ENCODE assay signal across 8 mouse cellular contexts in genomic region chr6:147092136-147092535, GRCm38 (mm10). TPM values are rescaled to one million over a fixed set of nuclear protein-coding genes. Genes with fewer than 3 reads are reported as not detected.
A peak's percentile ranks its signal among the peaks of the same experiment; 100 is the strongest.
DNase-seq lines count a peak whose midpoint lies in the region; ATAC-seq and TF ChIP-seq lines count a peak whose summit lies in the region.

No protein-coding gene starts in this region.

- intact Hi-C loops in gastrocnemius, adult 2 months (cut with DNase I): loop anchor here (10.0 kb wide), 1 partner anchor 257 kb away; no protein-coding TSS in a partner anchor
- intact Hi-C loops in left cerebral cortex, postnatal 14 days (cut with DNase I): no loop called here

- DNase-seq in ovary, postnatal 10 days (ENCODE audit: low spot score): peak; percentile 21
- DNase-seq in ovary, adult 18-20 months (ENCODE audit: low spot score): no peak
- DNase-seq in gastrocnemius, adult 2 months: peak; percentile 84
- peak; percentile 30 to 37 for DNase-seq in left cerebral cortex, postnatal 14 days (ENCODE audit: low spot score in 2 of 2)

- peak; percentile 19 for ATAC-seq in common myeloid progenitor, adult 5-6 weeks (replicated peaks; ENCODE audit: low read depth, poor library complexity, severe bottlenecking)
- ATAC-seq in hindbrain, embryonic 15.5 days (ENCODE audit: low FRiP score, low read depth): peak; percentile 6; the same call in 1 of the 2 replicates
- peak; percentile 46 for ATAC-seq in megakaryocyte-erythroid progenitor cell, adult 5-6 weeks (replicated peaks; ENCODE audit: low FRiP score, low TSS enrichment, poor library complexity, severe bottlenecking)
- 0 out of 2 replicates have a peak, but pooled peaks have one; percentile 2 for ATAC-seq in stomach, embryonic 14.5 days (ENCODE audit: insufficient number of reproducible peaks, insufficient read depth, low FRiP score, low read depth)

- WGBS in hindbrain, embryonic 15.5 days: 0% methylated on average over 15 of the region's 15 CpGs
- WGBS in stomach, embryonic 14.5 days: 3% methylated on average over 15 of the region's 15 CpGs

- peak overlapping the region; percentile 97 for H3K4me2 ChIP-seq in hindbrain, embryonic 15.5 days
- peak overlapping the region; percentile 97 for H3K4me2 ChIP-seq in stomach, embryonic 14.5 days (replicated peaks; ENCODE audit: low read depth, low read length)

- H3K9ac ChIP-seq in hindbrain, embryonic 15.5 days: peak overlapping the region; percentile 93
- H3K9ac ChIP-seq in stomach, embryonic 14.5 days (replicated peaks; ENCODE audit: low read depth, low read length): peak overlapping the region; percentile 87

- peaks cover 35% of the 10 kb centered on the region for H3K4me1 ChIP-seq in hindbrain, embryonic 15.5 days (replicated peaks)
- peaks cover 17% of the 10 kb centered on the region for H3K4me1 ChIP-seq in stomach, embryonic 14.5 days (ENCODE audit: control insufficient read depth, insufficient read depth, low read length)

- no peaks in the 10 kb centered on the region for H3K27me3 ChIP-seq in hindbrain, embryonic 15.5 days
- H3K27me3 ChIP-seq in stomach, embryonic 14.5 days (ENCODE audit: control insufficient read depth, insufficient read depth, low read length): no peaks in the 10 kb centered on the region

- peak overlapping the region; percentile 96 for H3K4me3 ChIP-seq in gastrocnemius, adult 2 months
- H3K4me3 ChIP-seq in hindbrain, embryonic 15.5 days: peak overlapping the region; percentile 88
- H3K4me3 ChIP-seq in stomach, embryonic 14.5 days (ENCODE audit: low read depth, low read length): peak overlapping the region; percentile 75

- TF ChIP-seq CTCF in gastrocnemius, adult 2 months (IDR thresholded peaks at IDR 0.05): no peak

- H3K9me3 ChIP-seq in hindbrain, embryonic 15.5 days: no peaks in the 10 kb centered on the region
- no peaks in the 10 kb centered on the region for H3K9me3 ChIP-seq in stomach, embryonic 14.5 days (ENCODE audit: control insufficient read depth, low read depth, low read length)

- H3K27ac ChIP-seq in gastrocnemius, adult 2 months: peak overlapping the region; percentile 91
- peak overlapping the region; percentile 95 for H3K27ac ChIP-seq in hindbrain, embryonic 15.5 days (replicated peaks)
- H3K27ac ChIP-seq in stomach, embryonic 14.5 days (ENCODE audit: low read length): no peak overlapping the region; the same call in 1 of the 2 replicates

- no peaks in the 10 kb centered on the region for H3K36me3 ChIP-seq in hindbrain, embryonic 15.5 days
- no peaks in the 10 kb centered on the region; the same call in 1 of the 2 replicates for H3K36me3 ChIP-seq in stomach, embryonic 14.5 days (ENCODE audit: control insufficient read depth, insufficient read depth, low read length)

RNA-seq across cellular contexts. Expression of gene Klhl42, which starts 1.0 kb away (rescaled TPM):
- 7.8 and 9.9 TPM in 2 replicates for total RNA-seq in common myeloid progenitor, adult 5-6 weeks (2017)
- 1 to 10 TPM; 1.7 to 2.2 TPM for total RNA-seq in gastrocnemius, adult 2 months (2021)
- 7.6 and 8.7 TPM in 2 replicates for polyA plus RNA-seq in hindbrain, embryonic 15.5 days (2015; fragmentation: Nextera tagmentation; extraction: Ambion mirVana)
- 10 to 100 TPM; 22.9 to 23.8 TPM for total RNA-seq in left cerebral cortex, postnatal 14 days (2021)
- 11.2 and 12.9 TPM in 2 replicates for total RNA-seq in megakaryocyte-erythroid progenitor cell, adult 5-6 weeks (2014; fragmentation: Nextera tagmentation)
- total RNA-seq in megakaryocyte-erythroid progenitor cell, adult 5-6 weeks (2017): 7.3 and 9.1 TPM in 2 replicates
- polyA plus RNA-seq in stomach, embryonic 14.5 days (2014; fragmentation: Nextera tagmentation; extraction: Ambion mirVana): 11.1 and 13.2 TPM in 2 replicates

RNA-seq across cellular contexts. Expression of gene Mansc4, which starts 5.3 kb away (rescaled TPM):
- not detected in 2 replicates for total RNA-seq in common myeloid progenitor, adult 5-6 weeks (2017)
- total RNA-seq in gastrocnemius, adult 2 months (2021): not detected
- polyA plus RNA-seq in hindbrain, embryonic 15.5 days (2015; fragmentation: Nextera tagmentation; extraction: Ambion mirVana): 0.85 and 1.5 TPM in 2 replicates
- total RNA-seq in left cerebral cortex, postnatal 14 days (2021): under 1 TPM; 0.53 to 0.70 TPM
- total RNA-seq in megakaryocyte-erythroid progenitor cell, adult 5-6 weeks (2014; fragmentation: Nextera tagmentation): not detected in 2 replicates
- total RNA-seq in megakaryocyte-erythroid progenitor cell, adult 5-6 weeks (2017): not detected in 2 replicates
- 4.4 and 5.0 TPM in 2 replicates for polyA plus RNA-seq in stomach, embryonic 14.5 days (2014; fragmentation: Nextera tagmentation; extraction: Ambion mirVana)

RNA-seq across cellular contexts. Expression of gene Mrps35, which starts 49.6 kb away (rescaled TPM):
- total RNA-seq in common myeloid progenitor, adult 5-6 weeks (2017): 66.5 and 103 TPM in 2 replicates
- total RNA-seq in gastrocnemius, adult 2 months (2021): 10 to 100 TPM; 37.4 to 52.4 TPM
- 63.8 and 75.4 TPM in 2 replicates for polyA plus RNA-seq in hindbrain, embryonic 15.5 days (2015; fragmentation: Nextera tagmentation; extraction: Ambion mirVana)
- 10 to 100 TPM; 42.8 to 45.9 TPM for total RNA-seq in left cerebral cortex, postnatal 14 days (2021)
- total RNA-seq in megakaryocyte-erythroid progenitor cell, adult 5-6 weeks (2014; fragmentation: Nextera tagmentation): 94.4 and 113 TPM in 2 replicates
- 115 and 125 TPM in 2 replicates for total RNA-seq in megakaryocyte-erythroid progenitor cell, adult 5-6 weeks (2017)
- 123 and 125 TPM in 2 replicates for polyA plus RNA-seq in stomach, embryonic 14.5 days (2014; fragmentation: Nextera tagmentation; extraction: Ambion mirVana)

RNA-seq across cellular contexts. Expression of gene Rep15, which starts 59.8 kb away (rescaled TPM):
- total RNA-seq in common myeloid progenitor, adult 5-6 weeks (2017): not detected in 2 replicates
- under 1 TPM; 0.59 to 0.66 TPM for total RNA-seq in gastrocnemius, adult 2 months (2021)
- polyA plus RNA-seq in hindbrain, embryonic 15.5 days (2015; fragmentation: Nextera tagmentation; extraction: Ambion mirVana): 0.61 and 1.0 TPM in 2 replicates
- total RNA-seq in left cerebral cortex, postnatal 14 days (2021): 1 to 10 TPM; 1.6 to 2.5 TPM
- total RNA-seq in megakaryocyte-erythroid progenitor cell, adult 5-6 weeks (2014; fragmentation: Nextera tagmentation): 1.0 and 1.3 TPM in 2 replicates
- 0.57 TPM in 1 of 2 replicates, not detected in the other for total RNA-seq in megakaryocyte-erythroid progenitor cell, adult 5-6 weeks (2017)
- 2.0 and 2.5 TPM in 2 replicates for polyA plus RNA-seq in stomach, embryonic 14.5 days (2014; fragmentation: Nextera tagmentation; extraction: Ambion mirVana)
